Mouse (Mus musculus): ENCODE data around the gene Gm20708.

The Gm20708 gene

GRCm38 (mm10) chr11:117809407-117810311 lies at the start of gene Gm20708, which contains the start of gene Syngr2:
Gm20708 (plus strand) TSS chr11:117809668.
Syngr2 (plus strand) TSS chr11:117809668.
- peak; percentile 88 for DNase-seq (ENCODE audit: extremely low read depth, insufficient read length, low spot score)

- no peak for DNase-seq (ENCODE audit: extremely low read depth, insufficient read length, low spot score)
These were observed 48.9 kb upstream of the Gm20708 start for GRCm38 (mm10) chr11:117760374-117761119.

GRCm38 (mm10) chr11:117761801-117762200 lies 47.7 kb upstream of the Gm20708 start:
- DNase-seq (ENCODE audit: extremely low read depth, insufficient read length, low spot score), result no peak

- DNase-seq (ENCODE audit: extremely low read depth, insufficient read length, low spot score), result no peak
These were observed 47.2 kb upstream of the Gm20708 start for GRCm38 (mm10) chr11:117762246-117762645.

- no peak for DNase-seq (ENCODE audit: extremely low read depth, insufficient read length, low spot score)
These were observed 45.1 kb upstream of the Gm20708 start for GRCm38 (mm10) chr11:117764319-117764718.

- DNase-seq (ENCODE audit: extremely low read depth, insufficient read length, low spot score), result no peak
These were observed 44.1 kb upstream of the Gm20708 start for GRCm38 (mm10) chr11:117765361-117765760.

GRCm38 (mm10) chr11:117766275-117766674 lies 43.2 kb upstream of the Gm20708 start:
- DNase-seq (ENCODE audit: extremely low read depth, insufficient read length, low spot score), result no peak

GRCm38 (mm10) chr11:117768725-117769682 lies 40.5 kb upstream of the Gm20708 start:
- no peak for DNase-seq (ENCODE audit: extremely low read depth, insufficient read length, low spot score)

- DNase-seq (ENCODE audit: extremely low read depth, insufficient read length, low spot score), result no peak
These were observed 39.8 kb upstream of the Gm20708 start for GRCm38 (mm10) chr11:117769683-117770047.

- no peak for DNase-seq (ENCODE audit: extremely low read depth, insufficient read length, low spot score)
These were observed 39.1 kb upstream of the Gm20708 start for GRCm38 (mm10) chr11:117770407-117770806.

- no peak for DNase-seq (ENCODE audit: extremely low read depth, insufficient read length, low spot score)
These were observed 37.1 kb upstream of the Gm20708 start for GRCm38 (mm10) chr11:117772352-117772751.

- DNase-seq (ENCODE audit: extremely low read depth, insufficient read length, low spot score), result no peak
These were observed 34.5 kb upstream of the Gm20708 start for GRCm38 (mm10) chr11:117774925-117775324.

- DNase-seq (ENCODE audit: extremely low read depth, insufficient read length, low spot score), result no peak
These were observed 33.9 kb upstream of the Gm20708 start for GRCm38 (mm10) chr11:117775540-117775939.

GRCm38 (mm10) chr11:117776085-117776792 lies 33.2 kb upstream of the Gm20708 start:
- no peak for DNase-seq (ENCODE audit: extremely low read depth, insufficient read length, low spot score)

GRCm38 (mm10) chr11:117777111-117777510 lies 32.4 kb upstream of the Gm20708 start:
- no peak for DNase-seq (ENCODE audit: extremely low read depth, insufficient read length, low spot score)

- no peak for DNase-seq (ENCODE audit: extremely low read depth, insufficient read length, low spot score)
These were observed 31.4 kb upstream of the Gm20708 start for GRCm38 (mm10) chr11:117778031-117778430.

GRCm38 (mm10) chr11:117778851-117779433 lies 30.5 kb upstream of the Gm20708 start:
- DNase-seq (ENCODE audit: extremely low read depth, insufficient read length, low spot score), result peak; percentile 58

GRCm38 (mm10) chr11:117779434-117780198 lies 29.9 kb upstream of the Gm20708 start:
- peak; percentile 81 for DNase-seq (ENCODE audit: extremely low read depth, insufficient read length, low spot score)

- no peak for DNase-seq (ENCODE audit: extremely low read depth, insufficient read length, low spot score)
These were observed 29.3 kb upstream of the Gm20708 start for GRCm38 (mm10) chr11:117780199-117780515.

Measured in 3134 (cell line).